Mouse (Mus musculus) heart, embryonic 14.5 days (tissue): ENCODE data around the gene P2ry4. TPM values are rescaled to one million over a fixed set of nuclear protein-coding genes. Genes with fewer than 3 reads are reported as not detected.

Source experiments
- ATAC-seq: fragments of 200-750 bp; cut with Nextera tagmentation; 2 replicates; pipeline ENCODE4 v1.8.0; 2017; ENCODE audit warnings: low read depth, moderate TSS enrichment; ENCODE audit not compliant: insufficient number of reproducible peaks, insufficient read depth, low FRiP score
- H3K27ac ChIP-seq, 2 experiments: fragments of 200-500 bp in 1 of 2; fragments of 300-500 bp in 1 of 2; sonication (generic) in 1 of 2; replicated peaks in 1 of 2; 2 replicates each; pipeline ENCODE4 v1.5.1; 2012 to 2014; ENCODE audit warnings: low read depth in 2 of 2, low read length in 2 of 2, control low read depth in 1 of 2, mild to moderate bottlenecking in 1 of 2, mixed read lengths in 1 of 2; ENCODE audit not compliant: control insufficient read depth in 1 of 2, insufficient read depth in 1 of 2
- H3K27me3 ChIP-seq: fragments of 300-500 bp; sonication (generic); 2 replicates; pipeline ENCODE4 v1.6.1; 2014; ENCODE audit warnings: mild to moderate bottlenecking, low read length, control low read depth; ENCODE audit not compliant: control insufficient read depth, insufficient read depth
- H3K36me3 ChIP-seq: fragments of 300-500 bp; sonication (generic); 2 replicates; pipeline ENCODE4 v1.6.1; 2014; ENCODE audit warnings: mild to moderate bottlenecking, control low read depth, low read length, mixed read lengths; ENCODE audit not compliant: control insufficient read depth, insufficient read depth
- H3K4me1 ChIP-seq, 2 experiments: fragments of 200-500 bp in 1 of 2; fragments of 300-500 bp in 1 of 2; sonication (generic) in 1 of 2; 2 replicates each; pipeline ENCODE4 v1.6.1; 2012 to 2014; ENCODE audit warnings: low read length in 2 of 2, control low read depth in 1 of 2, mixed read lengths in 1 of 2; ENCODE audit not compliant: control insufficient read depth in 2 of 2, insufficient read depth in 2 of 2
- H3K4me2 ChIP-seq: fragments of 300-500 bp; sonication (generic); 2 replicates; pipeline ENCODE4 v1.6.1; 2014; ENCODE audit warnings: mild to moderate bottlenecking, low read length
- H3K4me3 ChIP-seq, 2 experiments: fragments of 200-500 bp in 1 of 2; fragments of 300-500 bp in 1 of 2; sonication (generic) in 1 of 2; 2 replicates each; pipeline ENCODE4 v1.5.1; 2012 to 2014; ENCODE audit warnings: low read length in 2 of 2, mild to moderate bottlenecking in 2 of 2, control low read depth in 1 of 2, low read depth in 1 of 2, moderate library complexity in 1 of 2; ENCODE audit not compliant: control insufficient read depth in 1 of 2, insufficient read depth in 1 of 2
- H3K9ac ChIP-seq: fragments of 300-500 bp; sonication (generic); 2 replicates; pipeline ENCODE4 v1.6.1; 2014; ENCODE audit warnings: mild to moderate bottlenecking, low read length
- H3K9me3 ChIP-seq: fragments of 300-500 bp; sonication (generic); 2 replicates; pipeline ENCODE4 v1.6.1; 2016; ENCODE audit warnings: low read length, control low read depth; ENCODE audit not compliant: control insufficient read depth
- WGBS: fragments of 180-500 bp; shearing (Covaris S2); extraction: QIAGEN DNeasy Blood & Tissue Kit; methylation state at CpG from one replicate; pipeline ENCODE4 v1.1.7; 2014; 5-methylcytosine and 5-hydroxymethylcytosine counted together
- polyA plus RNA-seq: library from polyadenylated mRNA; unstranded; fragments of >200 nt; fragmentation: Nextera tagmentation; extraction: Ambion mirVana; gene quantifications from 2 replicates; pipeline ENCODE4 v1.2.1, GENCODE M21; 2014

The P2ry4 gene
- polyA plus RNA-seq, 1 experiment from 2014 or later: not detected

- Histone ChIP-seq H3K9me3 (no peaks in the 10 kb centered on the region), H3K27me3 (no peaks in the 10 kb centered on the region), H3K4me1 (peaks cover 2 to 4% of the 10 kb centered on the region in 2 experiments; a peak in 2 of 4 replicates), H3K9ac (no peak overlapping the region), H3K4me2 (no peak overlapping the region), H3K27ac (no peak overlapping the region), H3K4me3 (no peak overlapping the region), H3K36me3 (peaks cover 20% of the 10 kb centered on the region)
- 63% methylated on average over 2 of the region's 2 CpGs for WGBS
- no peak for ATAC-seq
Measured at GRCm38 (mm10) chrX:100621366-100621765, 26.7 kb upstream of the P2ry4 start.

GRCm38 (mm10) chrX:100618488-100618887, 23.8 kb upstream of the P2ry4 start:
- ATAC-seq: no peak

GRCm38 (mm10) chrX:100605314-100605713, 10.6 kb upstream of the P2ry4 start, which contains the start of gene Arr3:
Gene Arr3 (plus strand): TSS chrX:100605497.
- no peak for ATAC-seq
- Histone ChIP-seq H3K9me3 (no peaks in the 10 kb centered on the region), H3K36me3 (no peaks in the 10 kb centered on the region), H3K27me3 (no peaks in the 10 kb centered on the region), H3K4me3 (no peak within 1 kb of the TSS), H3K4me1 (peaks cover 2 to 3% of the 10 kb centered on the region in 2 experiments; a peak in 2 of 4 replicates), H3K9ac (no peak within 1 kb of the TSS), H3K27ac (no peak within 1 kb of the TSS; a peak in 1 of 4 replicates), H3K4me2 (no peak within 1 kb of the TSS)
- 38% methylated on average over 1 of the region's 1 CpGs for WGBS

More at GRCm38 (mm10) chrX:100618488-100618887, 23.8 kb upstream of the P2ry4 start:
- no peak overlapping the region for H3K4me2 ChIP-seq
- no peak overlapping the region for H3K9ac ChIP-seq
- no peaks in the 10 kb centered on the region for H3K27me3 ChIP-seq
- H3K36me3 ChIP-seq: peaks cover 13% of the 10 kb centered on the region
- WGBS: 52% methylated on average over 3 of the region's 3 CpGs
- H3K9me3 ChIP-seq: no peaks in the 10 kb centered on the region
- no peaks in the 10 kb centered on the region for H3K4me1 ChIP-seq
- no peak overlapping the region for H3K4me3 ChIP-seq
- no peak overlapping the region for H3K27ac ChIP-seq

GRCm38 (mm10) chrX:100599755-100600154, 5.1 kb upstream of the P2ry4 start:
- no peak overlapping the region for H3K27ac ChIP-seq
- WGBS: 63% methylated on average over 4 of the region's 4 CpGs
- ATAC-seq: no peak
- H3K4me1 ChIP-seq: 0 out of 4 replicates have a peak, but pooled peaks cover 0 to under 1% of the 10 kb centered on the region in 2 experiments
- no peaks in the 10 kb centered on the region for H3K27me3 ChIP-seq
- no peaks in the 10 kb centered on the region for H3K9me3 ChIP-seq
- no peak overlapping the region for H3K4me2 ChIP-seq
- no peaks in the 10 kb centered on the region for H3K36me3 ChIP-seq
- H3K9ac ChIP-seq: no peak overlapping the region
- H3K4me3 ChIP-seq: no peak overlapping the region

- Histone ChIP-seq H3K4me1 (no peaks in the 10 kb centered on the region), H3K4me3 (no peak overlapping the region), H3K36me3 (no peaks in the 10 kb centered on the region), H3K4me2 (no peak overlapping the region), H3K9ac (no peak overlapping the region), H3K27me3 (no peaks in the 10 kb centered on the region), H3K9me3 (no peaks in the 10 kb centered on the region), H3K27ac (no peak overlapping the region)
- WGBS: 16% methylated on average over 5 of the region's 5 CpGs
- ATAC-seq: no peak
Measured at GRCm38 (mm10) chrX:100597439-100597838, 2.8 kb upstream of the P2ry4 start.

- H3K4me3 ChIP-seq: no peak within 1 kb of the TSS
- H3K4me2 ChIP-seq: no peak within 1 kb of the TSS
- WGBS: 83% methylated on average over 1 of the region's 1 CpGs
- ATAC-seq: no peak
- no peaks in the 10 kb centered on the region for H3K9me3 ChIP-seq
- H3K9ac ChIP-seq: no peak within 1 kb of the TSS
- H3K27ac ChIP-seq: no peak within 1 kb of the TSS
- H3K27me3 ChIP-seq: no peaks in the 10 kb centered on the region
- H3K36me3 ChIP-seq: no peaks in the 10 kb centered on the region
- no peaks in the 10 kb centered on the region for H3K4me1 ChIP-seq
Measured at GRCm38 (mm10) chrX:100571951-100572350, 22.7 kb downstream of the P2ry4 start, which contains the start of gene Awat1. Gene Awat1 (plus strand): TSS chrX:100572251.

- Histone ChIP-seq H3K4me2 (no peak overlapping the region), H3K9ac (no peak overlapping the region), H3K9me3 (no peaks in the 10 kb centered on the region), H3K4me1 (no peaks in the 10 kb centered on the region), H3K36me3 (no peaks in the 10 kb centered on the region), H3K4me3 (no peak overlapping the region), H3K27ac (no peak overlapping the region), H3K27me3 (no peaks in the 10 kb centered on the region)
- no peak for ATAC-seq
- WGBS: 66% methylated on average over 3 of the region's 3 CpGs
Measured at GRCm38 (mm10) chrX:100565696-100566095, 29.0 kb downstream of the P2ry4 start.

- Histone ChIP-seq H3K36me3 (no peaks in the 10 kb centered on the region), H3K4me3 (no peak overlapping the region), H3K9ac (no peak overlapping the region), H3K27me3 (no peaks in the 10 kb centered on the region), H3K4me2 (no peak overlapping the region), H3K4me1 (no peaks in the 10 kb centered on the region), H3K27ac (no peak overlapping the region), H3K9me3 (no peaks in the 10 kb centered on the region)
- ATAC-seq: no peak
- 61% methylated on average over 3 of the region's 3 CpGs for WGBS
Measured at GRCm38 (mm10) chrX:100556026-100556425, 38.6 kb downstream of the P2ry4 start.
